Mouse (Mus musculus): Measurements from ENCODE around the gene Scube1.

Gene Scube1

GRCm38 (mm10) chr15:83566006-83566405, 158.8 kb downstream of the Scube1 start:
- ATAC-seq (ENCODE audit: low TSS enrichment): no peak

GRCm38 (mm10) chr15:83565434-83565833, 159.4 kb downstream of the Scube1 start:
- ATAC-seq (ENCODE audit: low TSS enrichment): no peak

GRCm38 (mm10) chr15:83563857-83564651, 160.8 kb downstream of the Scube1 start:
- no peak for ATAC-seq (ENCODE audit: low TSS enrichment)

- no peak for ATAC-seq (ENCODE audit: low TSS enrichment)
Observed at GRCm38 (mm10) chr15:83563327-83563856, 161.4 kb downstream of the Scube1 start, which contains the start of the genes Tspo and Mcat. Gene Tspo, plus strand, starts transcription at chr15:83563592. Gene Mcat, minus strand, starts transcription at chr15:83563787.

GRCm38 (mm10) chr15:83562626-83563270, 162.1 kb downstream of the Scube1 start:
- ATAC-seq (ENCODE audit: low TSS enrichment): peak; percentile 78

- no peak for ATAC-seq (ENCODE audit: low TSS enrichment)
Observed at GRCm38 (mm10) chr15:83560941-83561477, 163.8 kb downstream of the Scube1 start.

- peak; percentile 94 for ATAC-seq (ENCODE audit: low TSS enrichment)
Observed at GRCm38 (mm10) chr15:83555161-83555974, 169.5 kb downstream of the Scube1 start.

Data from frontal cortex, adult (tissue).